Mouse (Mus musculus) spleen, adult 2 months (tissue): ENCODE data around the gene Scml4.

Source experiments
- CTCF ChIP-seq: fragments of 200-500 bp; IDR thresholded peaks from 2 replicates; pipeline ENCODE4 v1.5.1; 2011; ENCODE audit warnings: mild to moderate bottlenecking, inconsistent platforms; ENCODE audit not compliant: insufficient read depth, insufficient read length, insufficient replicate concordance; ENCODE audit errors: extremely low read depth
- POLR2A ChIP-seq: fragments of 200-500 bp; IDR thresholded peaks from 2 replicates; pipeline ENCODE4 v1.6.1; 2011; ENCODE audit warnings: low read depth, low read length, inconsistent platforms

DNA sequence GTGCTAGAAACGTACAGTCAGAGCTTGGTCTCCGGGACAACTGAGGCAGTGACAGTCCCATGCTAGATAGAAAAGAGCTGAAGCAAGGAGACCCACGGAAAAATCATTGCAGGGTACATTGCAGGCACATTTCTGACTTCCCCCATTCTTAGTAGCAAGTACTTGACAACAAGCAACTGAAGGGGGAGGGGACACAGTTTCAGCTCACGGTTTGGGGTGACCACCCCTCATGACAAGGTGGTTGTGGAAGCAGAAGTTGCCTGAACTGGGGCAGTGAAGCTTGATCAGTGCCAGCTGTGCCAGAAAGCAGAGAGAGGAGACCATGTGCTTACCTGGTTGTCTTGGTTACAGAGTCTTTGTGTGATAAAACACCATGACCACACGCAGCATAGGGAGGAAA lies 93.4 kb downstream of the Scml4 start:
- no peak for TF ChIP-seq CTCF
- TF ChIP-seq POLR2A, result no peak
